Comparison of ENCODE assay signal across 22 mouse cellular contexts in the genomic region with DNA sequence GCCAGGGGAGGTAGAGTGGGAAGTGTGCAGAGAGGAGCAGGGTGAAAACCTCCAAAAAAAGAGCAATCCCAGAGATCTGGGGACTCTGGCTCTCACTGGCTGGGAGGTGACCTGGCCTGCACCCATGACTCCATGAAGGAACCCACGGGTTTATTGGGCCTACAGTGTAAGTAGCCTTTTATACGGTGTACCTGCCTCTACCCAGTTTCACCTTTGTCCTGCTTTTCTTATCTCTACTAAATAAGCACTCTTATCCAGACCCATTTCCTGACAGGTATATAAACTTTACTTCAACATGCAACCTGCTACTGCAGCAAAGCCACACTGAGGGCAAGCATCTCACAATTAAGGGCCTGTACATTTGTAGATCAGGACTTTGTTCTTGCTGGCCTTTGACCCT.
DNase-seq lines count a peak whose midpoint lies in the region; ATAC-seq and TF ChIP-seq lines count a peak whose summit lies in the region.
"Had no signal": no experiment of that assay in that cellular context is flagged by ENCODE, and none has a peak within 500 bp of the region (broad histone marks: within the 10 kb centered on the region; RNA-seq: fewer than 3 reads in every experiment).

No protein-coding gene starts in this region.

- no peak for TF ChIP-seq CTCF in stomach, postnatal 0 days (IDR thresholded peaks at IDR 0.05; ENCODE audit: low read depth)

- no peak for ATAC-seq in limb, embryonic 11.5 days (ENCODE audit: insufficient number of reproducible peaks, low FRiP score, low TSS enrichment, low read depth)
- peak; percentile 86 for ATAC-seq in intestine, embryonic 16.5 days
- ATAC-seq in limb, embryonic 14.5 days (ENCODE audit: low FRiP score, low read depth) = no peak
- ATAC-seq in stomach, postnatal 0 days (ENCODE audit: low FRiP score, low TSS enrichment) = peak; percentile 73; the same call in 1 of the 2 replicates
- no peak for ATAC-seq in hindbrain, embryonic 13.5 days (ENCODE audit: low FRiP score)
- ATAC-seq: activated CD4-positive, CD25-positive, alpha-beta regulatory T cell, adult 4 months; forebrain, embryonic 13.5 days; forebrain, postnatal 0 days; hindbrain, embryonic 16.5 days; Patski had no signal

- DNase-seq in limb, embryonic 11.5 days (ENCODE audit: low spot score) = peak; percentile 8
- no peak for DNase-seq in limb, embryonic 10.5 days (ENCODE audit: low spot score)
- no peak for DNase-seq in limb, embryonic 14.5 days (ENCODE audit: low spot score)
- no peak for DNase-seq in stomach, postnatal 0 days (ENCODE audit: low spot score)
- DNase-seq in right cerebral cortex, postnatal 4 days = no peak
- DNase-seq: adrenal gland, postnatal 14 days; cerebellum, adult 11 months; cerebellum, adult 8-10 months; cerebellum, postnatal 14 days; embryo, embryonic 11 days; forebrain, postnatal 0 days; gastrocnemius, postnatal 25 days; heart, postnatal 36 days had no signal

- H3K9ac ChIP-seq in limb, embryonic 11.5 days (ENCODE audit: low read length) = no peak overlapping the region
- H3K9ac ChIP-seq in intestine, embryonic 16.5 days (ENCODE audit: low read depth, low read length) = no peak overlapping the region
- no peak overlapping the region for H3K9ac ChIP-seq in limb, embryonic 14.5 days (ENCODE audit: low read depth, low read length, severe bottlenecking)
- H3K9ac ChIP-seq in stomach, postnatal 0 days (ENCODE audit: low read length) = no peak overlapping the region
- H3K9ac ChIP-seq in hindbrain, embryonic 13.5 days = no peak overlapping the region
- H3K9ac ChIP-seq: embryonic facial prominence, embryonic 12.5 days; forebrain, embryonic 13.5 days; forebrain, postnatal 0 days; heart, embryonic 13.5 days had no signal

- TF ChIP-seq EP300 in stomach, postnatal 0 days (optimal IDR thresholded peaks at IDR 0.05) = no peak

- H3K4me2 ChIP-seq in limb, embryonic 11.5 days (ENCODE audit: low read depth, severe bottlenecking) = no peak overlapping the region
- no peak overlapping the region for H3K4me2 ChIP-seq in intestine, embryonic 16.5 days (ENCODE audit: low read depth, low read length)
- H3K4me2 ChIP-seq in limb, embryonic 14.5 days (replicated peaks; ENCODE audit: low read depth, low read length, severe bottlenecking) = no peak overlapping the region
- no peak overlapping the region for H3K4me2 ChIP-seq in stomach, postnatal 0 days (replicated peaks; ENCODE audit: low read depth)
- H3K4me2 ChIP-seq in hindbrain, embryonic 13.5 days = no peak overlapping the region
- H3K4me2 ChIP-seq: embryonic facial prominence, embryonic 12.5 days; forebrain, embryonic 13.5 days; heart, embryonic 13.5 days had no signal

- H3K36me3 ChIP-seq in limb, embryonic 11.5 days (ENCODE audit: control insufficient read depth, insufficient read depth, low read length) = no peaks in the 10 kb centered on the region
- no peaks in the 10 kb centered on the region for H3K36me3 ChIP-seq in limb, embryonic 10.5 days
- no peaks in the 10 kb centered on the region for H3K36me3 ChIP-seq in intestine, embryonic 16.5 days (ENCODE audit: control insufficient read depth, insufficient read depth, low read length)
- H3K36me3 ChIP-seq in limb, embryonic 14.5 days (ENCODE audit: control insufficient read depth, insufficient read depth, low read length) = no peaks in the 10 kb centered on the region
- H3K36me3 ChIP-seq in stomach, postnatal 0 days (ENCODE audit: control insufficient read depth, insufficient read depth, low read length) = no peaks in the 10 kb centered on the region
- no peaks in the 10 kb centered on the region for H3K36me3 ChIP-seq in hindbrain, embryonic 13.5 days
- H3K36me3 ChIP-seq: embryonic facial prominence, embryonic 12.5 days; heart, embryonic 13.5 days had no signal

- H3K9me3 ChIP-seq in limb, embryonic 11.5 days (ENCODE audit: control insufficient read depth, low read length) = no peaks in the 10 kb centered on the region
- H3K9me3 ChIP-seq in limb, embryonic 10.5 days (replicated peaks) = no peaks in the 10 kb centered on the region
- H3K9me3 ChIP-seq in intestine, embryonic 16.5 days (ENCODE audit: control insufficient read depth, low read length) = no peaks in the 10 kb centered on the region
- no peaks in the 10 kb centered on the region for H3K9me3 ChIP-seq in limb, embryonic 14.5 days (ENCODE audit: control insufficient read depth, low read length)
- no peaks in the 10 kb centered on the region for H3K9me3 ChIP-seq in stomach, postnatal 0 days (ENCODE audit: control insufficient read depth, low read length)
- H3K9me3 ChIP-seq in hindbrain, embryonic 13.5 days = no peaks in the 10 kb centered on the region
- H3K9me3 ChIP-seq: embryonic facial prominence, embryonic 12.5 days; forebrain, embryonic 13.5 days; heart, embryonic 13.5 days had no signal

- 66% methylated on average over 2 of the region's 2 CpGs for WGBS in limb, embryonic 11.5 days
- 85% methylated on average over 2 of the region's 2 CpGs for WGBS in limb, embryonic 10.5 days
- WGBS in intestine, embryonic 16.5 days = 49% methylated on average over 2 of the region's 2 CpGs
- 72% methylated on average over 2 of the region's 2 CpGs for WGBS in limb, embryonic 14.5 days
- WGBS in stomach, postnatal 0 days = 39% methylated on average over 2 of the region's 2 CpGs
- WGBS in hindbrain, embryonic 13.5 days = 85% methylated on average over 2 of the region's 2 CpGs

- H3K4me1 ChIP-seq in limb, embryonic 11.5 days (ENCODE audit: control insufficient read depth, insufficient read depth, low read length) = peaks cover 3% of the 10 kb centered on the region; the same call in 1 of the 2 replicates
- peaks cover 18% of the 10 kb centered on the region for H3K4me1 ChIP-seq in limb, embryonic 10.5 days
- peaks cover 11% of the 10 kb centered on the region for H3K4me1 ChIP-seq in intestine, embryonic 16.5 days (ENCODE audit: control insufficient read depth, insufficient read depth, low read length)
- peaks cover 24% of the 10 kb centered on the region for H3K4me1 ChIP-seq in limb, embryonic 14.5 days (ENCODE audit: control insufficient read depth, insufficient read depth, low read length)
- H3K4me1 ChIP-seq in stomach, postnatal 0 days (replicated peaks; ENCODE audit: control insufficient read depth, insufficient read depth) = peaks cover 3% of the 10 kb centered on the region; the same call in 1 of the 2 replicates
- peaks cover 28% of the 10 kb centered on the region for H3K4me1 ChIP-seq in hindbrain, embryonic 13.5 days (replicated peaks)

- no peak overlapping the region for H3K4me3 ChIP-seq in limb, embryonic 11.5 days (ENCODE audit: low read depth, low read length)
- H3K4me3 ChIP-seq in limb, embryonic 10.5 days = no peak overlapping the region
- H3K4me3 ChIP-seq in intestine, embryonic 16.5 days (ENCODE audit: low read length) = no peak overlapping the region
- H3K4me3 ChIP-seq in limb, embryonic 14.5 days (replicated peaks; ENCODE audit: low read length) = no peak overlapping the region
- H3K4me3 ChIP-seq in stomach, postnatal 0 days (ENCODE audit: low read depth, low read length) = no peak overlapping the region
- no peak overlapping the region for H3K4me3 ChIP-seq in hindbrain, embryonic 13.5 days
- H3K4me3 ChIP-seq: embryonic facial prominence, embryonic 12.5 days; forebrain, embryonic 13.5 days; heart, embryonic 13.5 days had no signal

- no peak overlapping the region for H3K27ac ChIP-seq in limb, embryonic 11.5 days (replicated peaks; ENCODE audit: low read depth, low read length)
- H3K27ac ChIP-seq in limb, embryonic 10.5 days = no peak overlapping the region
- no peak overlapping the region for H3K27ac ChIP-seq in intestine, embryonic 16.5 days (ENCODE audit: low read length)
- peak overlapping the region; percentile 46; the same call in 1 of the 2 replicates for H3K27ac ChIP-seq in limb, embryonic 14.5 days (replicated peaks; ENCODE audit: low read depth, low read length)
- H3K27ac ChIP-seq in stomach, postnatal 0 days (replicated peaks) = no peak overlapping the region
- H3K27ac ChIP-seq in hindbrain, embryonic 13.5 days = no peak overlapping the region
- H3K27ac ChIP-seq: embryonic facial prominence, embryonic 12.5 days; forebrain, embryonic 13.5 days; heart, embryonic 13.5 days had no signal

- TF ChIP-seq POLR2A in limb, embryonic 14.5 days (IDR thresholded peaks at IDR 0.05; ENCODE audit: borderline replicate concordance, extremely low read depth, insufficient read depth, insufficient read length) = no peak

- no peaks in the 10 kb centered on the region for H3K27me3 ChIP-seq in limb, embryonic 11.5 days (ENCODE audit: control insufficient read depth, insufficient read depth, low read length)
- no peaks in the 10 kb centered on the region for H3K27me3 ChIP-seq in limb, embryonic 10.5 days (ENCODE audit: low read depth, poor library complexity, severe bottlenecking)
- no peaks in the 10 kb centered on the region for H3K27me3 ChIP-seq in intestine, embryonic 16.5 days (replicated peaks; ENCODE audit: control insufficient read depth, insufficient read depth, low read length)
- H3K27me3 ChIP-seq in limb, embryonic 14.5 days (ENCODE audit: control insufficient read depth, insufficient read depth, low read length) = no peaks in the 10 kb centered on the region
- no peaks in the 10 kb centered on the region for H3K27me3 ChIP-seq in stomach, postnatal 0 days (ENCODE audit: control insufficient read depth, insufficient read depth, low read length)
- no peaks in the 10 kb centered on the region for H3K27me3 ChIP-seq in hindbrain, embryonic 13.5 days
- H3K27me3 ChIP-seq: CH12.LX; embryonic facial prominence, embryonic 12.5 days; forebrain, embryonic 13.5 days; heart, embryonic 13.5 days; Patski had no signal

Comparison
In these comparisons a context has a peak if more than half of its experiments do, and no peak if none do; other contexts are left out.
1. ATAC-seq: peak in intestine, embryonic 16.5 days (single experiment) and stomach, postnatal 0 days (single experiment); none in limb, embryonic 11.5 days (single experiment), limb, embryonic 14.5 days (single experiment) and hindbrain, embryonic 13.5 days (single experiment).